Mouse (Mus musculus): ENCODE results near the gene C1qtnf1.

The C1qtnf1 gene

DNA sequence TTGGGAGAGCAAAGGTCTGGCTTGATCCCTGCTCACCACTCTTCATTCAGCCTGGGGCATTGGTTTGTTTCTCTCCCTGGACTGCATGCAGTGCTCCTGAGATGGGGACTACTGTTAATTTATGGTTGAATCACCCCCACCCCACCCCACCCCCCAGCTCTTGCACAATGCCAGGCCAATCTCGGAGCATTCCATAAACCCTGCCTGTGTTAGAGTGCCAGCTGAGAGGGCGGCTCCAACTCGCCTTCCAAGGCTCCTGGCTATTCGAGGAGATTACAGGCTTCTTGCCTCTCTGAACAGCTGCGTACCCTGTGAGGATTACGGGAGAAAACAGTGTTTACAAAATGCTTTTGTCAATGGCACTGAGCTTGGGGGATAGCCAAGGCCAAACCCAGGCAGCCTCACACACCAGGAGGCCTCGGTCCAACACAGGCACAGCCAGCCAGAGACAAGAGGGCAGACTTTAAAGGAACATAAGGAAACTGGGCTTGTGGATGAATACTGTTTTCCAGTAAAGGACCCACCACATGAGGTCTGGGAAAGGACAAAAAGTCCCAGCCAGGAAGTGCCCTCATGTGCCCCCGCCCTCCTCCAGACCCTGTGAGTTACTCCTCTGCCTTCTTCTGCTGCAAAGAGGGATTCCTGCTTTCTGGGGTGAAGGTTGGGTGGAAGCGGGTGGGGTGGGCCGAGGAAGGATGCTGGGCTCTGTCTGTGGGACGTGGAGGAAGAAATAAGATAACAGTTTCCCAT, 10.8 kb downstream of the C1qtnf1 start:
- DNase-seq = no peak

- DNase-seq = no peak
Measured at GRCm38 (mm10) chr11:118442691-118443090, 14.7 kb downstream of the C1qtnf1 start.

DNA sequence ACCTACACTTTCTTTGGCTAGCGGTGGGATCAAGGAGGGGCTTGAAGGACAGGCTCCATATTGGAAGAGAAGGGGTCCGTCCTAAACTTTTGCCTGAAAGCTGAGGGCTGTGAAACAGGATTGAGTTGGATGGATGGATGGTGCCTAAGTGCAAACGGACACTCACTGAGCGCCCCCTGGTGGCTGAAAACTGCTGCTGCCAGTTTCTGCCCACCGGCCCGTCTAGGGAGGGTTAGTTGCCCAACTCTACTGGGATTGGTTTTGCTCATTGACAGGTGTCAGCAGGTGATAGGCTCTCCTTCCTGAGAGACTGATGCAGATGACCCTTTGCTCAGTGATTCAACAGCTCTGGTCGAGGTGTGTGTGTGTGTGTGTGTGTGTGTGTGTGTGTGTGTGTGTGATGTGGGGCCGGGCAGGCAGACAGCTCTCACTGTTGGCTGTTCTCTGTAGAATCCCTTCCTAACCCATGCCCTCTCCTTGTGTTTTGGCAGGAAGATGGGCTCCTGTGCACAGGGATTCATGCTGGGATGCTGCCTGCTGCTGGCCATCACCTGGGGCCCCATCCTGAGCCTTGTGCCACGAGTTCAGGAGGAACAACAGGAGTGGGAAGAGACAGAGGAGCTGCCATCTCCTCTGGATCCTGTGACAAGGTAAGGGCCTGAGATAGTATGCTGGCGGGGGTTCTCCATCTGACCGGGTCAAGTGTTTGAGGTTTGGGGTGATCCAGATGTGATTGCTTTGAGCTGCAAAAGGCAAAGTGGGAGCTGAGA, 15.4 kb downstream of the C1qtnf1 start:
- DNase-seq = no peak

- DNase-seq = peak; percentile 62
Measured at GRCm38 (mm10) chr11:118445843-118446242, 17.8 kb downstream of the C1qtnf1 start.

DNA sequence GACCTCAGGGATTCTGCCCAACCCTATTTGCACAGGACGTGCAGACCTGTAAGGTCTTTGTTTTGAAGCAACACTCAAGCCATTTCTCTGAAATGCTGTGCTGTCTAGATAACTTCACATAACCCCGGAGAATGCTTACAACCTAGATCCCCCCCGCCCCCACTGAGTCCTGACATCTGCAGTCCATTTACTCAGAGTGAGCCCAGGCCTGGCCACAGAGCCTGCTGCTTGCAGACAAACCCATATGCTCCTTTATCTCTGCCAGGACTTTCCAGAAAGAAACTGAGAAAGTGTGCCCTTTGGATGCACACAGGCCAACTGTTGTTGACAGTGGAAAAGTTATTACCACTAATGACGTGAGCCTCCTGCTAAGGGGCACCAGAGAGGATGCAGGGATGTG, 19.3 kb downstream of the C1qtnf1 start:
- no peak for DNase-seq

GRCm38 (mm10) chr11:118448385-118448784, 20.4 kb downstream of the C1qtnf1 start:
- DNase-seq = no peak

DNA sequence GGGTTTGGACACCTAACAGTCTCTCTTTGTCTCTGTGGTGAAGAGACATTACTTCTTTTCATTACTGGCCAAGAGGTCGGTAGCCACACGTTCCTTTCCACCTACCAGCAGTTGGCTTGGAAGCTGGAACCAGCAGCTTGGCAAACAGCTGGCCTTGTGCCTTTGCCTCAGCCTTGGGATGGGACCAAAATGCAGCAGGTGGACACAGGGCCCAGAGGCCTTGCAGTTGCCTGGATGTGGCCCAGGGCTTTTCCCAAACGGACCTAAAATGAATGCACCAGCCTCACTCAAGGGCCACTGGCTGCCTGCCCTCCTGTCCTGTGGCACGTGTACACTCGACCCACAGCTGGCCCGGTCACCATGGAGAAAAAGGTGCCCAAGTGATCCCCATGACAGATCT, 23.2 kb downstream of the C1qtnf1 start:
- DNase-seq = no peak

GRCm38 (mm10) chr11:118452955-118453354, 25.0 kb downstream of the C1qtnf1 start:
- DNase-seq = no peak

- DNase-seq = no peak
Measured at GRCm38 (mm10) chr11:118453886-118454671, 26.1 kb downstream of the C1qtnf1 start.

DNA sequence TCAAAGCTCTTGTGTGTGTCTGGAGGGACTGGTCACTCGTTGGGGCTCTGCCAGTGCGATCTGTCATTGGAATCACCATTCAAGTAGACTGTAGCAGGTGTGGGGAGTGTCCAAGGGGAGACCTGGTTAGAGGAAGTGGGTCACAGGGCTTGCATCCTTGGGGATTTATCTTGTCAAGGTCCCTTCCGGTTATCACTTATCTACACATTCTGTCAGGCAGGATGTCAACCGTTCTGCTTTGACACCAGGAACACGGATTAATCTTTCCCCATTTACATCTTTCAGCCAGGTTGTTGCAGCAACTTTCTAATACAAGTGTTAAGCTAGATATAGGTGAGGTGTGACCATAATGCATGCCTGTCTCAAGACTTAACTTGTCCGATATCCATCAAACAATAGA, 27.8 kb downstream of the C1qtnf1 start:
- no peak for DNase-seq

DNA sequence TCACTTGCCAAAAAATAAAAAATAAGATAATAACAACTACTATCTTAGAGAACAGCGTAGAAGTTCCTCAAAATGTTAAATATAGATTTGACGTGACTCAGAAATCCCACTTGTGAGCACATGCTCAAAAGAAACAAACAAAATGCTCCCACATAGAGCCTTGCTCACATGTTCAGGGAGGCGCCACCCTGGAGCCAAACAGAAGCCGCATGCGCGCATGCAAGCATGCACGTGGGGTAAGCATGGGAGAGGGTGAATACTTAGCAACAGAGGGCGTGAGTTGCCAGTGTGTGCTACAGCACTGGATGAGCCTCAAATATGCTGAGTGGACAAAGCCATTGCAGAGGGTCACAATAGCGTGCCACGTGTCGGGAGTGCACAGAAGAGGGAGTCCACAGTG, 28.9 kb downstream of the C1qtnf1 start:
- DNase-seq = peak; percentile 66

DNA sequence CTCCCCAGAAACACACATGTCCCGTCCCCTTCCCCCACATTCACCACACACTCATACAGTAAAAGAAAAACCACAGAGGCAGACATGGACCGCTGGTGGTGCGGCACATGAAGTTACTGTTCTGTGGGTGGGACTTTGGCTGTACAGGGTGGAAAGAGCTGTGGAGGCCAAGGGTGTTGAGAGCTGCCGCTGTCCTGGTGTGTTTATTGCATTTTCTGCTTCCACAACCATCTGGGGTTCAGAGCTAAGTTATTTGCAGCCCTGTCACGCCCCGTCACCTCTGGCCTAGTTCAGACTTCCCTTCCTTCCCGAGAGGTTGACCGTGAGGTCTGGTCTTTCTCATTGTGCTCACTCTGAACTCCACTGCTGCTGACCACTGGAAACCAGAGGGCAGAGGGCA, 31.0 kb downstream of the C1qtnf1 start:
- DNase-seq = no peak

DNA sequence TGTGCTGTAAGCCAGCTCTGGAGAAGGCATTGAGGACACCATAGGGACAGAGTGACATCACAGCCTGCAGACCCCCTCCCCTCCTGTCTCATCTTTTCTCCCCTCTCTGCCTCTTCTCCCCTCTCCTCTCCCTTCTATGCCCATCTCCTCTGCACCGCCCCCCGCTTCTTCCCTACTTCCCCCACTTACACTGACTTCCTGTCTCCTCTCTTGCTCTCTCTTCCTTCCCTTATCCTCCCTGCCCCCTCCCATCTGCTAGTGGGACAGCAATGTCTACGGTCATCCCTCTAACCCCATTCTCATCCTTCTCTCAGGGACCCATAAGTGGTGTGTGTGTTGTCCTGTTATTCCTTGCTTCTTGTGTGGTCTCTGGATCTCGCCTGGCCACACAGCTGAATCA, 31.5 kb downstream of the C1qtnf1 start:
- DNase-seq = no peak

GRCm38 (mm10) chr11:118460280-118460679, 32.3 kb downstream of the C1qtnf1 start:
- DNase-seq = no peak

GRCm38 (mm10) chr11:118467441-118468035, 39.5 kb downstream of the C1qtnf1 start:
- DNase-seq = no peak

- DNase-seq = no peak
Measured at GRCm38 (mm10) chr11:118469509-118470160, 41.6 kb downstream of the C1qtnf1 start.

DNA sequence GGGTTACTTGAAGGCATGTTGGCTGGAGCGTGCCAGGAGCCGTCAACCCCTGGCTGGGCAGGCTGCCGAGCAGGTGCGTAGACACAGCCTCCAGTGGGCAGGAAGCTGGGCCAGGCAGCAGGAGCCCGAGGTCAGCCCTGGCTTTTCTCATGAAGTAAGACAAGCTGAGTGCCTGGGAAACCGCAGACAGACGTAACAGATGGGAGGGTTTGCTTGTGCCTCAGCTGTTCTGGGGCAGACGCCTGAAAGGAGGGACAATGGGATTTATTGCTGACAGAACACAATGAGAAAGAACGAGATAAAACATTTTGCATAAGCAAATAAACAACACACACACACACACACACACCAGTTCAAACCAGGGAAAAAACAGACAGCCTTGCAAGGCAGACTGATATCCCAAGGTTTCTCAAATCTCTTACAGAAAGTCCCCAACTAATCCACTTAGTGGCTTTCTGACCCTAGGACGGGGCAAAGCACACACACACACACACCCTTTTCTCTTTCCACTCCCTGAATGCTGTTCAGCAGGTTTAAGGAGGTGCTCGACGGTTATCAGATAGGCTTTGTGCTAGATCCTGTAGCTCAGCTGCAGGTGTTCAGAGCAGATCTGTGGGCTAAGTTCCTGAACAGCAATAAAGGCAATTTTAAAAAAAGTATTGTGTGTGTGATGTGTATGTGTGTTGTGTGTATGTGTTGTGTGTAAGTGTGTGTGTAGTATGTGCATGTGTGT, 42.4 kb downstream of the C1qtnf1 start:
- DNase-seq = no peak

DNA sequence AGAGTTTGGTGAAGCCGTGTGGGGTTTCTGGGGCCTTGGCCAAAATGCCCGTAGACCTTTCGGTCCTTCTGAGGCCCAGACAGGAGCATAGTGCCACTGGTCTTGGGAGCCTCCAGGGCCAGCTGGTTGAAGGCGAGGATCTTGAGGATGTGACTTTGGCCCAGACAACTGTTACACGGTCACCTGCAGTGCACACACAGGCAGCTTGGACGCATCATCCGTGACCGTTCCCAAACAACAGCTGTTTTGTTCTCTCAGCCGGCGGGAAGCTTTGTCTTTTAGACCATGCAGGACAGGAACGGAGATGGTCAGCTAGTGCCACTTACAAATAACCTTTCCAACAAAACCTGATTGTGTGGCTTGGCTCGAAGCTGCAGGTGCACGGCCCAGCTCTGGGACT, 43.7 kb downstream of the C1qtnf1 start:
- DNase-seq = no peak

DNA sequence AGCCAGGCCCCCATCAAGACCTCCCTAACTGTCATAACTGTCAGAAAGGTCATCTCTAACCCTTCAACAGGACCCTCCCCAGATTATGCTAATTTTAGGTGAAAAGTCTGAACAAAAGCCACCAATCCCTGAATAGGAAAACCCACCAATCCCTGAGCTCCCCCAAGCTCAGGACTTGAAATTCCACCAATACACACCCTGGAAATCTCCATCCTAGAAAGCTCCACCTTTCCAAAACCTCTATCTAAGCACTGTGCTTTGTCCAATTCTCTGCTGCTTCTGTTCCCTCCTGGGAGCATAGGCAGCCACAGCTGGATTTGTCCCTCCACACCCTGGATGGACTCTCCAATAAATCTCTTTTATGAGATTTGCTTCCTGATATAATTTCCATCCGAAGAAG, 45.2 kb downstream of the C1qtnf1 start:
- DNase-seq = no peak

DNA sequence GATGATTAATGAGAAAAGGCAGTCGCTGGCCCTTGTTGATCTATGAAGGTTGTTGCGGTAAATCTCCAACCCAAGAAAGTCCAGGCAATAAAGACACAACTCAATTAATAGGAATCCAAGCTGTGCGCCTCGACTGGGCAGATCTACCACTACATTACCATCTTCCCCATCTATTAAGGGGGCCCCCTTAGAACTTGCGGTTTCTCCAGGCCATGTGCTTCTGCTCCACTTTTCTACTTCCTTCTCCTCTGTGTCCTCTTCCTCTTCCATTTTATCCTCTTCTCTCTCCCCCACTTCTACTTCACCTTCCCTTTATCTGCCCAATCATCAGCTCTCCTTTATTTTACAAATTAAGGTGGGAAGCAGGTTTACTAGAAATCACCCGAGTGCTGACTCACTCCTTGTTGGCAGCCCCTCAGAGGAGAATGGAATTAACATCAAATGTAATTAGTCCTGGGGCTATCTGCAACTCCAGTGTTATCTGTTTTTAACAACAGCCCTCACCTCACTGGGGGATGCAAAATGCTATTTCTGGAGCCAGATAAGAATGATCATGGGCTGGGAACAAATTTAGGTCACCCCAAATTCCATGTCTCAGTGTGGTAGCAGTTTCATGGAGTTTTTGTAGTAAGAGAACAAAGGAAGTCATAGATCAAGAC, 46.0 kb downstream of the C1qtnf1 start:
- no peak for DNase-seq

DNA sequence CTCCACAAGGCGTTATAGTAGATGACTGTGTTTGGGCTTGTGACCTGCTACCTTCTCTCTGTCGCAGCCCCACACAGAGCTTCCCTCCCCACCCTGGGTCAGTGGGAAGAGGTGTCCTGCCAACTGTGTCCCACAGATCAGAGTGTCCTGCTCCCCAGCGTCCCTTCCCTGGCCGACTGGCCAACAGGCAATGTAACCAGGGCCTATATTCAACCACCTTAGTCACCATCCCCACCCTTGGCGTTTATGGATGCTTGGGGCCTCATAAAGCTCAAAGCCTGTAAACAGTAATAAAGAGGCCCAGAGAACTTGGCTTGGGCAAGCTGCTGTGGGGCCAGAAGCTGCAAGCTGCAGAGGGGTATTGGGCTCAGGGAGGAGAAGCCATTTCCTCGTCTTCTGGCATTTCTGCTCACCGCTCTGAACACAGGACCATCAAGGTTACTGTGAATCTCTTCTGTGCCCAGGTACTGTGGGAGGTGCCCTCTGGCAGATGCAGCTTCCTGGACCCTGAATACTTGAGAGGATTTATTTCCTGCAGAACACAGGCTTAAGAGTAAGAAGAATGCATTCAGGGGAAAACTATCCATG, 47.6 kb downstream of the C1qtnf1 start:
- no peak for DNase-seq
